Mouse (Mus musculus): ENCODE data around the gene Il3.

Il3 gene

DNA sequence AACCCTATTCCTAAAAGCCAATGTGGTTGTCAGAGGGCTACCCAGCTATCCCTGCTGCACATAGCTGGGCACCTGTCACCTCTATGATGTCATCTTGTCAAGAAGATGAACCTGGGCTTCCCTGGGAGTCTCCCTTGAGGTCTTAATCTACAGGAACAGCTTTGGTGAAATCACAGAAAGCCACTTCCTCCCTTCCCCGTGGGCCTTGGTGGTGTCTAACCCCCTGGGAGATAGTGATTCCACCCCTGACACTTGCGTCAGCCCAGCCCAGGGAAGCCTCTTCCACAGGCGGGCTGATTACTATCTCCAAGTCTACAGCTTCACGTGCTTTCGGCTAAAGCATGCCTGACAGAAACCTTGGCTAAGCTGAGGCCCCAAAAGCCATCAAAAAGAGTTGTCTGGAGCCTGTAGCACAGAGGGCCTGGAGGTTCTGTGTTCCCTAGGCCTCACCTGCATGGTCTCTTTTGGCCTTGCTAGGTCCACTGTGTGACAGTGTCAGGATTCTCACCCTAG, 4.4 kb upstream of the Il3 start:
- DNase-seq: no peak

DNA sequence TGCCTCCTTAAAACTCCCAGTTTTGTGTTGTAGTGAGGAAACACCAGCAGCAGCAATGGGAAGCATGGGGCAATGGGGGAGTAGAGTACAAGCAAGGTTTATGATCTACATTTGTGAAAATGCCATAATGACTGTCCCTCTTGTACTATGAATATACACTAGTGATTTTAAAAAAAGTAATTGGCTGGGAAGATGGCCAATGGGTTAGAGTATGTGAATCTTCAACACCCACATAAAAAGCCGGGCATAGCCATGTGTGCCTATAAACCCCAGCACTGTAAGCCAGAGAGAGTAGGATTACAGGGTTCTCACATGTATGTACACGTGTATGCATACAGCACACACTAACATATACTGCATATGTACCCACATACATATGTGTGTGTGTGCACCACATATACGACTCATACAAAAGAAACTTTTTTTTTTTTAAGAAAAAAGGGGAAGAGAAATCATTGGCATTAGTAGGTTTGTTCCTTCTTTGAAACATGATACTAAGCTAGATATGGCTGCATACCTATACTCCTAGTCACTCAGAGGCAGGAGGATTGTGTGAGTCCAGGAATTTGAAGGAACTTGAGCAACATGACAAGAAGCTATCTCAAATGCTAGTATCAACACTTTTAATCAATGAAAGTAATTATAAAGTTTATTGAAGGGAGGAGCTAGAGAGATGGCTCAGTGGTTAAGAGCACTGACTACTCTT, 2.3 kb upstream of the Il3 start:
- no peak for DNase-seq

GRCm38 (mm10) chr11:54264542-54264941, 2.5 kb downstream of the Il3 start:
- DNase-seq: peak; percentile 77 to 86

GRCm38 (mm10) chr11:54263405-54264031, 3.6 kb downstream of the Il3 start:
- no peak for DNase-seq

- peak; percentile 89 to 90 for DNase-seq
Measured at GRCm38 (mm10) chr11:54256624-54257376, 10.3 kb downstream of the Il3 start.

- peak; percentile 51 to 56 for DNase-seq
Measured at GRCm38 (mm10) chr11:54254114-54254513, 13.0 kb downstream of the Il3 start.

GRCm38 (mm10) chr11:54250575-54250974, 16.5 kb downstream of the Il3 start:
- no peak for DNase-seq

DNA sequence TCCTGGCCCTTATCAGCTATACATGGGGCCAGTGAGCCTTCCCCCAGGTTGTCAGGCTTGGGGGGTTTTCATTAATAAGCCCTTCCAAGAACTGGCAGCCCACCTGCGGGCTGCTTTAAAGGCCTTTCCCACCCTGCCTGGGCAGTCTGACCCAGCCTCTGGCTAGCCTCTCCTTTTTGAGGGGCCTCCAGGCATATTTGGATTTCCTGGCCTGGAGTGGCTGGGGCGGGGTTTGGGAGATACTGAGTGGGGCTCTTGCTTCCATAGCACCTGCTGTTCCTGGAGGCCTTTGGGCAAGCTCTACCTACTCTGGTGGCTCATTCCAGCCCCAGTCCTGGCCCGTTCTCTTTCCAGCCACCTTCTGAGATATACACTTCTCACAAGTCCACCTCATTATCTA, 17.3 kb downstream of the Il3 start:
- no peak for DNase-seq

GRCm38 (mm10) chr11:54248940-54249717, 17.9 kb downstream of the Il3 start, which contains the start of gene Csf2:
TSS of gene Csf2 (minus strand) at chr11:54249667.
- DNase-seq: no peak

DNA sequence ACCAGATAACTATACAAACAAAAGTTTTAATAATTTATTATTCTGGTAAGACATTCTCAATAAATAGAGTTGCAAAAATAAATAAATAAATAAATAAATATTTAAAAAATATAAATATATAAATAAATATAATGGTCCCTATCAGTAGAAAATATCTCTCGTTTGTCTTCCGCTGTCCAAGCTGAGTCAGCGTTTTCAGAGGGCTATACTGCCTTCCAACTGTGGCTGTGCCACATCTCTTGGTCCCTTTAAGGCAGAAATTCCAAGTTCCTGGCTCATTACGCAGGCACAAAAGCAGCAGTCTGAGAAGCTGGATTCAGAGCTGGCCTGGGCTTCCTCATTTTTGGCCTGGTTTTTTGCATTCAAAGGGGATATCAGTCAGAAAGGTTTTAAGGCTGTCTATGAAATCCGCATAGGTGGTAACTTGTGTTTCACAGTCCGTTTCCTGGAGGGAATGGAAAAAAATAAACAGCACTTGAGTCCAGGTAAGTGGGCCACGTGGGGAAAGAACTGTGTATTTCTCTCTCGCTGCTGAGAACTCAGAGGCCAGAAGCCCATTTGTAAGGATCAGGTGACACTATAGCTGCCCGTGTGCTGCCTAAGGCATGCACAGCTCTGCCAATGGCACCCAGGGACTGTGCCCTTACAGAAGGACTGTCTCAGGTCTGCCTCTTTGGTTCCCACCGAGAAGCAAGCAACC, 19.7 kb downstream of the Il3 start:
- no peak for DNase-seq

DNA sequence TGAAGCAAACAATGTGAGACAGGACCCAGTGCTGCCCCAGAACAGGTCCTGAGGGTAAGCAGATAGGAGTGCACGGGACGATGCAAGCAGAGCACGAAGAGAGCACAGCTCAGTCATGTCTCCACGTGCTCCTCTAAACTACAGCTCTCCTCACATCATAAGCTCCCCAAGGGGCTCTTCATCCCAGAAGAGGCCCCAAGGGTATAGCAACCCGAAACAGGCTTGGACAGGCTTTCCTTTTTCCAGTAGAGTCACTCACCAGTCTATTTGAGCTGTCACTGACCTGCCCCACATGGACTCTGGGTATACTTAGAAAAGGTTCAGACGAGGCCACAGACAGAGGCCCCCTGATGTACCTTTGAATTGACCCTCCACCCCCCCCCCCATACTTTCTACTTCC, 22.6 kb downstream of the Il3 start:
- no peak for DNase-seq

- DNase-seq: no peak
Measured at GRCm38 (mm10) chr11:54242494-54242893, 24.6 kb downstream of the Il3 start.

DNA sequence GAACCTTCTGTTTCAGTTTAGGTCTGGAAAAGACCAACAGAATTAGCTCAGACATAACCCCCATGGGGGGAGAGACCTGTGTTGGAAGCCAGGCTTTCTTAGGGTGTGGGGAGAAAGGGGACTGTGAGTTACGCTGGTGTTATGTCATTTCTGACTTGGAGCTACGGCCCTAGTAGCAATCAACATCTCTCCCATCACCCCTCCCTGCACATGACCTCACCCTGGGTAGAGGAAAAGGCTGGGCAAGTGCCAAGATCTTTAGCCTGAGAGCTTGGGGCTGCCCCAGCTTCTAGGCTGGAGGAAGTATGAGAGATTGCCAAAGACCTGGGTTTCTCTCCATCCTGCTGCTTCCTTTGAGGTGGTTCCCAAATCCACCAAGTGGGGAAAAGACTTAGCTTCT, 30.1 kb downstream of the Il3 start:
- peak; percentile 41 to 66 for DNase-seq

DNA sequence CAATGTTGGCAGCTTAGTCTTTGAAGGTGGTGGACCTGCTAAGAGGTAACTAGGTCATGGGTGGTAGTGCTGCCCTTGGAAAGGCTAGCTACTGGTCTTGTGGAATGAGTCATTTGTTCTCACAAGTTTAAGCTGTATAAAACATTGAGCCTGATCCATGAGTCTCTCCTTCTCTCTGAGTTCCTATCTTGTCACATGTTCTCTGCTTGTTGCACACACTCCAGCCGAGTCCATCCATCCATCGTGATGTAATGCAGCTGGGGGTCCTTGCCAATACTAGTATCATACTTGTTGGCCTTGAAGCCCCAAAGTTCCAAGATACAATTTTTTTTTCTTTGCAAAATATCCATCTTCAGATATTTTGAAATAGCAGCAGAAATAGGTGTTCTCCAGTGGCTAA, 39.6 kb downstream of the Il3 start:
- DNase-seq: no peak

DNA sequence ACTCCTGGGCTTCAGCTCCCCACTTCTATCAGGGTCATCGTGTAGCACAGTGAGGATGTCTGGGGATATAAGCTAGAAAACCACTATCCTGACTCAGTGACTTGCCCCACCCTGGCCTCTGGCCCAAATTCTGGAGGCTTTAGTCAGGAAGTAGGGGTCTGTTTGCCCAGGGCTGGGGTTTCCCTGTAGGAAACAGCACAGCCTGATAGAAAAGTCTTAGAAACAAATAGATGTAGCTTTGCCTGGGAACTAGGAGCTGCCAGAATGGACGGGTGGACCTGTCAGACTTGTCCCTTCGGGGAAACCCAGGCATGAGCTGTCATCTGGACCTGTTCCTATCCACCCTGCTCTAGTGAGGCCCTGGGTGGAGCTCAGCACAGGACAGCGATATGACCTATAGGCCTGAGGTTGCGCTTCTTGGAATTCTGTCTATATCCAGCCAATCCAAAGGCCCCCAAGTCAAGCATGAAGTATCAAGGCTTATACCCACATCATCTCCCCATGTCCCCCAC, 42.5 kb downstream of the Il3 start:
- no peak for DNase-seq

GRCm38 (mm10) chr11:54223637-54224474, 43.2 kb downstream of the Il3 start:
- DNase-seq: no peak

DNA sequence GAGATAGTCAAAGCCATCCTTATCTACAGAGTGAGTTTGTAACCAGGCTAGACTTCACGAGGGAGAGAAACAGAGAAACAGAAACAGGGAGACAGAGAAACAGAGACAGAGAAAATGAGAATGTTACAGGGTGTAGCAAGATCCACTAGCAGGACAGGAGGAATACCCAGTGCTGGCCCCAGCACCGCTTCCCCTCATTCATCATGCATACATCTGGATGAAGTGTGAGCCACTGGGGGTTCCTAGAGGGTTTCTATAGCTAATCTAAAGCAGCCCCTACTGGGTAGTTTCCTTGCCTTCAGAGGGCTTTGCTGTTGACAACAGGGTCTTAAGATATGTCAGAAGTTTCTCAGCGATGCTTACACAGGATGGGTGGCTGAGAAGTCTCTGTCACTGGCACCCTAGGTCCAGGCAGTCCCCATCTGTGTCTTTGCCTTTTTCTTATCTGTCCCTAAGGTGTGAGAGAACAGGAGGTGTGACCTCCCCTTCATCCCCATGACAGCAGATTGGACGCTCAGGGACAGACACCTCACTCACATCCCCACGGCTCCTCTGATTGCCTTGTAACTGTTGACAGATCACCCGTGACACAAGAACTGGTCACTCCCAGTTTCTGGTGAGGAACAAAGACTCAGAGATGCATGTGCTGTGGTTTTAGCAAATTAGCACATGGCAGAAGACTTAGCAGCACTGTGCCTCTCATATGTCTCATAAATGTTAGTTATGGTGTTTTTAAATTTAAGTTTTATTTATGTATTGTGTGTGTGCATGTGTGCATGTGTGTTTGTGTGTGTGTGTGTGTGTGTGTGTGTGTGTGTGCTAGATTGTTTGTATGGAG, 47.0 kb downstream of the Il3 start:
- no peak for DNase-seq

DNA sequence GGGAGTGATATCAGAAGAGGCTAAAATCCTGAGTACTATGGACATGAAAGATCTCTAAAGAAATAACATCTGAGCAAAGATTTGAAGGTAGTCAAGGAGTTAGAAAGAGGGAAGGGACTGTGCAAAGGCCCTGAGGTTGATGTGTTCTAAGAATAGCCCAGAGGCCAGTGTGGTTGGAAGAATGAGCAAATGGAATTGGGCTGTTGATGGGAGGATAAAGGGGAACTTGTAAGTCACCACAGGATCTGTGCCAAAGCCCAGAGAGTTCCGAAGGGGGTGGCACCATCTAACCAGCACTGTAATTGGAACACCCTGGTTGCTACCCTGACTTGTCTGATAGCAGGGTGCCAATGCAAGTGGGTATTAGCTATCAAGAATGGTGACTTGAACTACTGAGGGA, 47.9 kb downstream of the Il3 start:
- DNase-seq: no peak

- peak; percentile 73 to 83 for DNase-seq
Measured at GRCm38 (mm10) chr11:54217384-54217783, 49.7 kb downstream of the Il3 start.

- DNase-seq: no peak
Measured at GRCm38 (mm10) chr11:54216091-54216490, 51.0 kb downstream of the Il3 start.

All from cerebellum, postnatal 14 days (tissue).